Mouse (Mus musculus) T-helper 2 cell (primary cell): ENCODE measurements around the gene Abcc1.

ENCODE experiments used
- in situ Hi-C: fragments of 300-600 bp; cut with MboI, MseI; formaldehyde crosslinking; loops from one replicate; pipeline ENCODE4 v1.15.1; 2025; ENCODE audit warnings: high pct_unique_total_duplicates

Abcc1 gene

DNA sequence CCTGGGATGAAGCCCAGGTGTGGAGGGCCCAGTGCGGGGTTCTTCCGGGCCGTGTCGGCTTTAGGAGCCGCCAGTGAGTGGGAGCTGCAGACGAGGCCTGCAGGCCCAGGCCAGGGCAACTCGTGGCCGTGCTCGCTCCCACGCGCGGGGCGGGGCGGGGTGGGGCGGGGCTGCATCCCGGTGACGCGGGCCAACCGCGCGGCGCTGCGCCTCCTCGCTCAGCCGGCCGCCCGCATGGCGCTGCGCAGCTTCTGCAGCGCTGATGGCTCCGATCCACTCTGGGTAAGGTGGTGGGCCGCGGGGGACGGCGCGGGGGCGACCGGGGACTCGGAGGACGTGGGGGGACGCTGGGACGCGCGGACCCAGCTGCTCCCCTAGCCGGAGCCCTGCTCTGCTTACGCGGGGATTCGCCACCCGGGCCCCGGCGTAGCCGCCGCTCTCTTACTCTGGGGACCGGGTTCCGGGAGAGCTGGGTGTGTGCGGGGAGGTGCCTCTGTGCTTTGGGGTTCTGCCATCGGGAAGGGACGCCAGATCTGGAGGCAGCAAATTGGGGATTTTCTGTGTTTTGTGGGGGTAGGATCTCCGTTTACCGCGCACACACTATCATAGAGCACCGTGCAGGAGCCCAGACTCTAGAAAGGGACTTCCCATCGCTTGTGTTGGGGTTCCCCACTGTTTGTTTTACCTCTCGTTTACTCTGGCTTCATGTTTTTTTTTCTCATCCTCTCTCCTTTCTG, at the start of gene Abcc1:
TSS of gene Abcc1 (plus strand) at position 197 of the 737 bp plus-strand sequence.
- in situ Hi-C loops = loop anchor here (5.0 to 10.0 kb wide), 2 partner anchors 49 to 1943 kb away; partner anchors contain the start of gene Yars2

DNA sequence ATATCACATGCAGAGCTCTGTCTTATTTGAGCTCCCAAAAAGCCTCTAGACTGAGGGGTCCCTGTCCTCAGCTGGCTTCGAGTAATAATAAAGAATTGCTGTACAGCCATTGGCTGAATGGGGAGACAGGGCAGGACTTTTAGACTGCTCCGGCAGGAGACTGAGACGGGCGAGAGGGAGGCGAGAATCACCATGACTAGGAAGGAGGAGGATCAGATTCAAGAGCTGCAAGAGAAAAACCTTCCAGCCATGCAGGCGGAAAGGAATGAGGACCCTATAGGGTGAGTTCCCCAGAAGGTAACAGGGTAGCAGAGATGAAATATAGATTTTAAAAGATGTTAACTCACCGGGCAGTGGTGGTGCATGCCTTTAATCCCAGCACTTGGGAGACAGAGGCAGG, 48.4 kb upstream of the Abcc1 start:
- in situ Hi-C loops = loop anchor here (5.0 kb wide), 1 partner anchor 49 kb away; the partner anchor contains the start of gene Abcc1

- in situ Hi-C loops = no loop called here
Measured at GRCm38 (mm10) chr16:14316884-14317876, 44.2 kb upstream of the Abcc1 start, which contains the start of gene Fopnl. Fopnl (minus strand) TSS chr16:14317405.

DNA sequence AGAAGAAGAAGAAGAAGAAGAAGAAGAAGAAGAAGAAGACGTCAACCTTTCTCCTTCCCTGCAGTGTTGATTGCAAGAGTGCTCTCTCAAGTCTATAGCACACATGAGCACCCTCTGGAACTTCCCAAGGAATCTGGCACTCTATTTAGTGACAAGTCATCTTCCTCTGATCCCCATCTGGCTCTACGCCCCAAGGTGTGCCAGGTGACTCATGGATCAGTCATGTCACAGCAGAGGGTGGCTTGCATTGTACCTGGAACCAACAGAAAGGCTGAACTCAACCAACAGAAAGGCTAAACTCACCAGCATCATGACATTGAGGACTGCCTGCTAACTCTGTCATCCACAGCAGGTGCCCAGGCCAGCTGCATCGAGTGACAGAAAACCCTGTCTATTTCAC, 41.7 kb upstream of the Abcc1 start:
- in situ Hi-C loops = no loop called here

DNA sequence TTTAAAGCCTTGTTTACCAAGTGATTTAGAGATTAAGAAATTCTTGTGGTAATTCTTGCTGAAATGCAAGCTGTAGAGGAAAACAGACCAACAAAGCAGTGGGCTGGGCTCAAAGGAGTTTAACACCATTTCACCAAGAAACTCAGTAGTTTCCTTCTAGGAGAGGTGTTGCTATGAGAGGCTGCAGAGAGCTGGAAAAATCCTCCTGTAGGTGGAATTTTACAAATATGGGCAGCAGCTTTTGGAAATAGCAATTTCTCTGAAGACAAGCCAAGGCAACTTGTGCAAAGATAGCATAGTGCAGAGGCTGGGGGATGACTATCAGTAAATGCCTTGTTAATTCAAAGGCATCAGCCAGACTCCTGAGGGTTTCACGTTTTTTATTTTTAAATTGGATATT, 40.9 kb upstream of the Abcc1 start:
- in situ Hi-C loops = no loop called here

- in situ Hi-C loops = no loop called here
Measured at GRCm38 (mm10) chr16:14328156-14328555, 33.2 kb upstream of the Abcc1 start.

GRCm38 (mm10) chr16:14344967-14345366, 16.4 kb upstream of the Abcc1 start:
- in situ Hi-C loops = no loop called here

DNA sequence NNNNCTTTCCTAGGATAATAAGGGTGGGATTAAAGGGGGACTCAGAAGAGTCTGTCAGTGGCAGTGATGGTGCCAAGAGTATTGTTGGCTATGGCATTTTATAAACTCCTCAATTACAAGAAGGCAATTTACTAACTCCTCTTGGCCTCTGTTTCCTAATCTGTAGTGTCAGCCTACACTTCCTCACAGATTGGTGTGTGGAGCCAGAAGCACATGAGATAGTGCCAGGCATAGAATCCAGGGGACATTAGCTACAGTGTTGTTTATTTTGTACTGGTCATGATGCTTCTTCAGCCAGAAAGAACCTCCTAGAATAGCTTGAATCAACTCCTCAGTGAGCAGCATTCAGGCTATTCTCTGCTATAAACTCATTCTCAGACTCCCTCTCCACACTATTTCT, 9.8 kb upstream of the Abcc1 start:
- in situ Hi-C loops = no loop called here

DNA sequence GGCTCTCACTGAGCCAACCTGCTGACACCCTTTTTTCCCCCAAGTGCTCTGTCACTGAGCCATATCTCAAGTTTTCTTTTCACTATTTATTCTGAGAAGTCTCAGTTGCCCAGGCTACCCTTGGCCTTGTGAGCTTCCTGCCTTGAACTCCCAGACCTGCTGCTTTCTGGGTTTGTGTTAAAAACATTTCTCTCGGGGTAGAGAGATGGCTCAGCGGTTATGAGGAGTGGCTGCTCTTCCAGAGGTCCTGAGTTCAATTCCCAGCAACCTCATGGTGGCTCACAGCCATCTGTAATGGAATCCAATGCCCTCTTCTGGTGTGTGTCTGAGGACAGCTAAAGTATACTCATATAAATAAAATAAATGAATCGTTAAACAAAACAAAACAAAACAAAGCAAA, 9.1 kb upstream of the Abcc1 start:
- in situ Hi-C loops = no loop called here

DNA sequence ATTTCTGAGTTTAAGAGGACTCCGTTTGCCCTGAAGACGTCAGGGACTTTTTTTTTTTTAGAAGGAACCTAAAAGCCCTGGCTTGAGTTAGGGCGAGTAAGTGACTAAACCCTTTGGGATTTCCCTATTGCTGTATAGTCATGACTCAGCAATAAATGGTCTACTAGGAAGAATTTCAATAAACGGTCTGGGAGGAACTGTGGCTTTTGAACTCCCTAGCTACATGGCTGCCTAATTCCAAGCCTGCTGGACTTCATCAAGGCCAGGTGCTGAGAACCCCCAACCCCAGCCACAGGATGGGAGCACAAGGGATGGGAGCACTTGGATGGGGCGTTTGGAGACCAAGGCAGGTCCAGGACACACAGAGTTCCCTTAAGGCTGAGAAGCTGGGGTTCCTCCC, 8.7 kb upstream of the Abcc1 start:
- in situ Hi-C loops = no loop called here

DNA sequence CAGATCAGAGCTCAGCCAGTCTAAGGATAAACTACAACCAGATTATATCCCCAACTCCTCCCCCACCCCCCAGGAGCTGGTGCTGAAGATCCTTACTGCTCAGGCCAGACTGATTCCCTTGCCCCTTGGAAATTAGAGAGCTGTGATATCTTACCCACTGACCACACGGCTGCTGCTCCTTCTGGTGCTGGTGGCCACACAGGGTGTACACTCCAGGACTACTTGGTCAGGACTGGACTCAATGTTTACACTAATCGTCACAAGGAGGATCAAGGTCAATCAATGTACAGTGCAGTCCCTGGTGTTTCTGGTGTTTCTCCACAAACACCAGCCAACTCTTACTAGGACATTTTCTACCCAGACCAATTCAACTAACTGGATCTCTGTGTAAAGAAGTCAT, 3.5 kb upstream of the Abcc1 start:
- in situ Hi-C loops = no loop called here

- in situ Hi-C loops = no loop called here
Measured at GRCm38 (mm10) chr16:14358531-14358930, 2.8 kb upstream of the Abcc1 start.

GRCm38 (mm10) chr16:14360931-14361330, 427 bp upstream of the Abcc1 start:
- in situ Hi-C loops = loop anchor here (5.0 to 10.0 kb wide), 2 partner anchors 49 to 1944 kb away; partner anchors contain the start of gene Yars2

DNA sequence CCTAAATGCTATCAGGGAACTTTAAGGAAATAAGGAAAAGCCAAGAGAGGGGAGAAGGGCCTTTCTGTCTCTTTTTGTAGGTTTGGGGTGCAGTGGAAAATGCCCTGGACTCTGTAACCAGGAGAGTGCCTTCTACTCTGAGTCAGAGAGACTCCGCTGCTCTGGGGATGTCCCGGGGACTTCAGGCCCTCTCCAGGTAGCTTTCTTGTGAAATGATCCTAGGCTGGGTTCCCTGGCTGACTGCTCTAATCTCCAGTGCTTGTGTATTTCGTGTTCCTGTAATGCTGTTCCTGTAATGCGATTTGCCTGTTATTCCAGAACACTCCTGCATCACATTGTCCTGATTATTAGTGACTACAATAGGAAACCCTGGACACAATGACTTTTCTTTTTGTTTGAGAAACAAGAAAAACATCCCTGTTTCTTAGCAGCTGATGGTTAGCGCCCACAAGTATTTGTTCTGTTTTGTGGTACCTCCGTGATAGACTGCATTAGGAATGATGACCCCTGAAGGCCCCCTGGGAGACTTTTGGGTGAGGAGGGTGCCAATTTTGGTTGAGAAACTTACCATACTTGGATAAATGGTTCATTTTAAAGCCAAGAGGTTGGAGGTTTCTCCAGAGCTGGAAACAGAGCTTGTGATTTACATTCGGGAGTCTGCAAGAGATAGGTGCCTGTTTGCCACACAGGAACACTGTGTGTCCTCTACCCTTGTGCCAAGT, 902 bp downstream of the Abcc1 start:
- in situ Hi-C loops = loop anchor here (5.0 to 10.0 kb wide), 2 partner anchors 50 to 1943 kb away; partner anchors contain the start of gene Yars2

GRCm38 (mm10) chr16:14363496-14363895, 2.1 kb downstream of the Abcc1 start:
- in situ Hi-C loops = loop anchor here (5.0 to 10.0 kb wide), 2 partner anchors 51 to 1941 kb away; partner anchors contain the start of gene Yars2

GRCm38 (mm10) chr16:14364066-14364465, 2.7 kb downstream of the Abcc1 start:
- in situ Hi-C loops = loop anchor here (5.0 to 10.0 kb wide), 2 partner anchors 52 to 1941 kb away; partner anchors contain the start of gene Yars2

DNA sequence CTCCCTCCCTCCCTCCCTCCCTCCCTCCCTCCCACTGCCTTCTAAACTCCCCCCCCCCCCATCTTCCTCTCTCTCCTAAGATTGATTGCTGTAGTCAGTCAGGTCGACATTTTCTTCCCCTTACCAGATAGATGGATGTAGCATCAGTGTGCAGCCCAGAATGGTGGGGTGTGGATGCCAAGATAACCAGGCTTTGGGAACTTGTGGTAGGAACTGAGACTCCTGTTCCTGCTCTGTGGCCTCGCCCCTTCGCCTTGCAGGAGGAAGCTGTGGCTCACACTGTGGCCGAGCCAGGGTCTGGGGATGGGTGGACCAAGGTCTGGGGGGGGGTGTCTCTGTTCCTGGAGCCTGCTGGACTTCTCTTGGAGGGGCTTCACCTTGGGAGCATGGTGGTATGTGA, 4.1 kb downstream of the Abcc1 start:
- in situ Hi-C loops = loop anchor here (10.0 kb wide), 1 partner anchor 1939 kb away; the partner anchor contains the start of gene Yars2

DNA sequence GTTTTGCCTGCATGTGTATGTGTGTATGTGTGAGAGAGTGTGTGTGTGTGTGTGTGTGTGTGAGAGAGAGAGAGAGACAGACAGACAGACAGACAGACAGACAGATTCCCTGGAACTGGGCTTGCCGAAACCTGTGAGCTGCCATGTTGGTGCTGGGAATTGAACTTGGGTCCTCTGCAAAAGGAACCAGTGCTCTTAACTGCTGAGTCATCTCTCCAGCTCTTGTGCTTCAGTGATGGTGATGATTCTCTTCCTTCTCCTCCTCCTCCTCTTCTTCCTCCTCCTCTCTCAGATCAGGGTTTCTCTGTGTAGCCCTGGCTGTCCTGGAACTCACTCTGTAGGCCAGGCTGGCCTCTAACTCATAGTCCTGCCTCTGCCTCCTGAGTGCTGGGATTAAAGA, 4.7 kb downstream of the Abcc1 start:
- in situ Hi-C loops = loop anchor here (10.0 kb wide), 1 partner anchor 1939 kb away; the partner anchor contains the start of gene Yars2

DNA sequence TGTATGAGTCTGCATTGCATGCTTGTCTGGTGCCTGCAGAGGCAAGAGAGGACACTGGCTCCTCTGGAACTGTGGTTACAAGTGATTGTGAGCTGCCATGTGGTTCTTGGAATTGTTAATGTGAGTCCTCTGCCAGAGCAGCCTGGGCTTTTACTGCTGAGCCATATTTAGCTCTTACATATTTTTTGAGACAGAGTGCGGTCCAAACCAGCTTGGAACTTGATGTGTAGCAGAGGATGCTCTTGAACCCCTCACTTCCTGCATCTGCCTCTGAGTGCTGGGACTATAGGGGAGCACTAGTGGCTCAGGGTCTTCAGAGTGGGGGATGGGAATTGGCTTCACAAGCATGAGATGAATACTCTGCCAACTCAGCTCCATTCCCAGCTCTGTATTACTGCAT, 10.0 kb downstream of the Abcc1 start:
- in situ Hi-C loops = loop anchor here (5.0 kb wide), 1 partner anchor 204 kb away; no protein-coding TSS in a partner anchor

DNA sequence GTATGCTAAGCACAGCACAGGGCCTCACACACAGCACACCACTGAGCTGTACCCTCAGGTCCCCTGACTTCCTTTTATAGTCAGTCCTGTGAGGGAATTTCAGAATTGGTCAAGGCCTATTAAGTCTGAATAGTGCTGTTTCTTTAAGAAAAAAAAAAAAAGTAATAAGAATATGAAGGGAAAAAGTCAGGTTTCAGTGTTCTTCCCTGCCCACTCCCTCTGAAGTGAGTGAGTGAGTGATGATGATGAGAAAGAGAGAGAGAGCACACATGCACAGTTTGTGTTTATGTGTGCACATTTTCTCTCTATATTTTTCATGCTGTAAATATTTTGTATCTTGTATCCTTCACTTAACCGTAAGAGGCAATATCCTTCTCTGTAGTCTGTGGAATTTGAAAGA, 11.0 kb downstream of the Abcc1 start:
- in situ Hi-C loops = loop anchor here (5.0 kb wide), 1 partner anchor 205 kb away; no protein-coding TSS in a partner anchor

GRCm38 (mm10) chr16:14372817-14373301, 11.5 kb downstream of the Abcc1 start:
- in situ Hi-C loops = loop anchor here (5.0 kb wide), 1 partner anchor 206 kb away; no protein-coding TSS in a partner anchor
